Mouse (Mus musculus) erythroblast, embryonic 14.5 days (primary cell): ENCODE measurements around the gene Lama4.

Source experiments
- GATA1 ChIP-seq: IDR thresholded peaks from 2 replicates; pipeline ENCODE4 v1.6.1; 2012; ENCODE audit warnings: low read length, inconsistent platforms, mixed read lengths
- TAL1 ChIP-seq: IDR thresholded peaks from 3 replicates; pipeline ENCODE4 v1.6.1; 2012; ENCODE audit warnings: low read length, inconsistent platforms, mixed read lengths

DNA sequence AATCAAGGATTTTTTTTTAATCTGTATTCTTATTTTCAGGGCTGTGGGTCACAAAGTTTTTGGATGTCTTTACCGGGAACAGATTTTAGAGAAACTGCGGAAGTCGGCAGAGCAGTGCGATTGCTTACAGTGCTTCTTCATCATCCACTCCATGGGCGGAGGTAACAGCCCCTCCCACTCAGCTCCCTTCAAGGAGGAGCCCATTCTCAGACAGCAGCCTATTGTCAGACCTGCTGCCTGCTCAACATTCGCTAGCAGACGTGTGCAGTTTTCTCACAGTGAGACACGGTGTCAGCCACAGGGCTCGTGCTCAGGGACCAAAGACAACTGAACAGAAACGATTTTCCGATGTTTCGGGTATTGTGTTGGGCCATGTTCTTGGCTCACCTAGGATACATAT, 176.9 kb downstream of the Lama4 start:
- no peak for TF ChIP-seq GATA1
- no peak for TF ChIP-seq TAL1
